Mouse (Mus musculus): ENCODE measurements at regions not wholly inside any gene's neighbourhood (a gene's known extent, or its start where the extent isn't known, plus 50 kb on each side); places are given as distances from the start of the nearest gene placed in this dataset.
A peak's percentile ranks its signal among the peaks of the same experiment; 100 is the strongest.

DNA sequence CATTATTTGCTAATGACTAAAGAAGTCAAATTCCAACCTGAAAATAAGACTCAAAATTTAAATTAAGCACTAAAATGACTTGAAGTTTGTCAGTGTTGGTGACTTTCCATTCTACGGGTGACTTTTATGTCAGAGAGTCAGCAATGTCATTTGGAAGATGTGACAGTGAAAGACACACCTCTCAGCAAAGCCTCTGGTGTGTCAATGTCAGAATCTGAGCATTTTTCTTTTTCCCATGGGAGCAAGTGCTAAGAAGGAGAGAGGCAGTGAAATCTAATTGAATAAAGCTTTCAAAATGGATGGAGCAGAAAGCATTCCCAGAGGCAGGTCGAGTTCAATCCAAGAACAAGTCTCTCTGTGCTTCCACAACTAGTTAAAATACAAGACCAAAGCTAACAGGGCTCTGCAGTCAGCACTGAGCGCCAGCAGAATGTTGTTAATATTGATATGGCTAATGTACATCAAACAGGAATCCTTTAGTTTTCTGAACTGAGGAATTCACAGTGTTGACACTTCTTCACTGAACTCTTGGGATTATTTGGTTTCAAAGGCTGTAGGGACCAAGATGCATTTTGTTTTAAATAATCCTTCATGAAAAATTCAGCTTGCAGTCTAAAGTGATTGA, 170.4 kb upstream of the Megf9 start:
- no peaks in the 10 kb centered on the region for H3K36me3 ChIP-seq
- H3K27ac ChIP-seq (replicated peaks): no peak overlapping the region
- H3K4me3 ChIP-seq: no peak overlapping the region
- H3K4me1 ChIP-seq: no peaks in the 10 kb centered on the region
- no peaks in the 10 kb centered on the region for H3K27me3 ChIP-seq
- no peak overlapping the region for H3K9ac ChIP-seq (replicated peaks)
- no peak overlapping the region for H3K4me2 ChIP-seq (replicated peaks)
- no peaks in the 10 kb centered on the region for H3K9me3 ChIP-seq
- WGBS: 69% methylated on average over 3 of the region's 3 CpGs
- no peak for ATAC-seq (ENCODE audit: low FRiP score, low read depth)

DNA sequence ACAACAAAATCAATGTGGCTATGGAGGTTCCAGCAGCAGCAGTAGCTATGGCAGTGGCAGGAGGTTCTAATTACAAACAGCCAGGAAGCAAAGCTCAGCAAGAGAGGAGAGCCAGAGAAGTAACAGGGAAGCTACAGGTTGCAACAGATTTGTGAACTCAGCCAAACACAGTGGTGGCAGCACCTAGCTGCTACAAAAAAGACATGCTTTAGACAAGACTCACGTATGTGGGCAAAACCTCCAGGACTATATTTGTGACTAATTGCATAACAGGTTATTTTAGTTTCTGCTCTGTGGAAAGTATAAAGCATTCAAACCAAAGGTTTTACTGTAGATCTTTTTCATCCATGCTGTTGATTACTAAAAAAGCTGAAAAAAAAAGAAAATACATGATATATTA, 166.1 kb upstream of the Megf9 start:
- Histone ChIP-seq H3K27me3 (no peaks in the 10 kb centered on the region), H3K9me3 (no peaks in the 10 kb centered on the region), H3K4me3 (no peak overlapping the region), H3K4me2 (replicated peaks) (no peak overlapping the region), H3K36me3 (no peaks in the 10 kb centered on the region), H3K9ac (replicated peaks) (no peak overlapping the region), H3K27ac (replicated peaks) (no peak overlapping the region), H3K4me1 (no peaks in the 10 kb centered on the region)
- no peak for ATAC-seq (ENCODE audit: low FRiP score, low read depth)
- 94% methylated on average over 1 of the region's 1 CpGs for WGBS

DNA sequence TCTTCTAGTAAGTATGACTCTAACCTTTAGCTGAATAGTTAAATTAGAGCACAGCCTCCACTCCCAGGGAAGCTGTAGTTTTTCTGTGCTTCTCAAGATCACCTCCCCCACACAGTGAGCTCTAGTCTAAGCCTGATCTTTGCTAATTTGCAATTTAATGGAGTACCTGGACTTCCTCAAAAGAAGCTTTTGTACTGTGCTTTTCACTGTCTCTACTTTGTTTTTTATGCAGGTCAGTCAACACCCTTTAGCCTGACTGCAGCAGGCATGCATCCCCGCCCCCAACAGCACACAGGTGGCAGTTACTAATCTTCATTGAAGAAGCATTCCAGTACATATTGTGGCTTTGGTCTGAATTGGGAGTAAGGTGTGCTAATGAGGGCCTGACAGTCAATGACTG, 129.4 kb upstream of the Megf9 start:
- Histone ChIP-seq H3K36me3 (no peaks in the 10 kb centered on the region), H3K4me1 (no peaks in the 10 kb centered on the region), H3K9ac (replicated peaks) (no peak overlapping the region), H3K4me3 (no peak overlapping the region), H3K27ac (replicated peaks) (no peak overlapping the region), H3K9me3 (no peaks in the 10 kb centered on the region), H3K27me3 (no peaks in the 10 kb centered on the region), H3K4me2 (replicated peaks) (no peak overlapping the region)
- 86% methylated on average over 1 of the region's 1 CpGs for WGBS
- no peak for ATAC-seq (ENCODE audit: low FRiP score, low read depth)

DNA sequence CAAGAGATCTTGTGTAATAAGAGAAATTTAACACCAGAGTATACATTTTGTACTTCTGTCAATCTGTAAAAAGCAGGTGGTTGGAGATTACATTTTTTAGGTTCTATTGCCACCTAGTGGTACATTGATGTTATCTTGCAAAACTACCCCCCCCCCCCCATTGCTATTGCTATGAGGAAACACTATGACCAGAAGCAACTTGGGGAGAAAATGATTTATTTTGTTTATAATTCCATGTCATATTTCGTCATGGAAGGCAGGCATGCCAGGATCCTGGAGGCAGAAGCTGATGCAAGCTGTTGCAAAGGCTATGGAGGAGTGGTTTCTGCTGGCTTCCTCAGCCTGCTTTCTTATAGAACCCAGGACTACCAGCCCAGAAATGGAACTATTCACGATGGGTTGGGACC, 86.6 kb upstream of the Megf9 start:
- WGBS: 62% methylated on average over 2 of the region's 2 CpGs
- H3K9ac ChIP-seq (replicated peaks): no peak overlapping the region
- no peaks in the 10 kb centered on the region for H3K4me1 ChIP-seq
- H3K9me3 ChIP-seq: no peaks in the 10 kb centered on the region
- H3K4me2 ChIP-seq (replicated peaks): no peak overlapping the region
- H3K4me3 ChIP-seq: no peak overlapping the region
- no peaks in the 10 kb centered on the region for H3K27me3 ChIP-seq
- H3K36me3 ChIP-seq: no peaks in the 10 kb centered on the region
- no peak overlapping the region for H3K27ac ChIP-seq (replicated peaks)
- ATAC-seq (ENCODE audit: low FRiP score, low read depth): no peak

DNA sequence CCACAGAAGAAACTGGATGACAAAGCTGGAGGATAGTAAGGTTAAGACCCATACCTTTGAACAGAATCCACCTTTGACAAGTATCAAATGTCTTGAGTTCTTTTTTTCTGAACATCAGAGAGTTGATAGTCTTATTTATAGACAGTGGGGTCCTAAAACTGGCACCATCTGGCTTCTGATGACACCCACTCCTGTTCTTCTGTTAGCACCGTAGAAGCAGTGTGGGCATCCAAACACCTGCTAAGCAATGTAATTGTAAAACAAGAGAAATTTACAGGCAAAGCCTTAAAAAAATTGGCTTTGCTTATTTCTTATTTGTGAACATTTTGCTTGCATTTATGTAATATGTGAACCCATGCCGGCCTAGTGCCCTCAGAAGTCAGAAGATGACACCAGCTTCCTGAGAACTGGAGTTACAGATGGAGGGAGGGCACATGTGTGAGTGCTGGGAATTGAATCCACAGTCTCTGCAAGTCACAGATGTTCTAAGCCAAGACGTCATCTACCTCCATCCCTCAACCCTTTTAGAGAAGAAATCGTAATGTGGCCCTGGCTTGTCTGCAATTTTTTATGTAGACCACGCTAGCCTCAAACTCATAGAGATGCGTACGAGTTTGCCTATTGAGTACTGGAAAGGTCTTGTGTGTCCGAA, 85.0 kb upstream of the Megf9 start:
- H3K4me2 ChIP-seq (replicated peaks): no peak overlapping the region
- H3K36me3 ChIP-seq: no peaks in the 10 kb centered on the region
- no peak overlapping the region for H3K9ac ChIP-seq (replicated peaks)
- 94% methylated on average over 8 of the region's 8 CpGs for WGBS
- no peaks in the 10 kb centered on the region for H3K27me3 ChIP-seq
- ATAC-seq (ENCODE audit: low FRiP score, low read depth): no peak
- H3K9me3 ChIP-seq: no peaks in the 10 kb centered on the region
- no peaks in the 10 kb centered on the region for H3K4me1 ChIP-seq
- no peak overlapping the region for H3K4me3 ChIP-seq
- no peak overlapping the region for H3K27ac ChIP-seq (replicated peaks)

GRCm38 (mm10) chr4:70615794-70616193, 81.0 kb upstream of the Megf9 start:
- Histone ChIP-seq H3K27me3 (no peaks in the 10 kb centered on the region), H3K9ac (replicated peaks) (no peak overlapping the region), H3K27ac (replicated peaks) (no peak overlapping the region), H3K4me2 (replicated peaks) (no peak overlapping the region), H3K4me1 (no peaks in the 10 kb centered on the region), H3K9me3 (no peaks in the 10 kb centered on the region), H3K36me3 (no peaks in the 10 kb centered on the region), H3K4me3 (no peak overlapping the region)
- WGBS: 63% methylated on average over 4 of the region's 4 CpGs
- no peak for ATAC-seq (ENCODE audit: low FRiP score, low read depth)

GRCm38 (mm10) chr4:70614411-70614810, 79.6 kb upstream of the Megf9 start:
- H3K36me3 ChIP-seq: no peaks in the 10 kb centered on the region
- H3K9ac ChIP-seq (replicated peaks): no peak overlapping the region
- no peak overlapping the region for H3K4me3 ChIP-seq
- no peak overlapping the region for H3K27ac ChIP-seq (replicated peaks)
- H3K27me3 ChIP-seq: no peaks in the 10 kb centered on the region
- H3K4me1 ChIP-seq: no peaks in the 10 kb centered on the region
- ATAC-seq (ENCODE audit: low FRiP score, low read depth): no peak
- no peaks in the 10 kb centered on the region for H3K9me3 ChIP-seq
- no peak overlapping the region for H3K4me2 ChIP-seq (replicated peaks)
- 26% methylated on average over 5 of the region's 5 CpGs for WGBS

DNA sequence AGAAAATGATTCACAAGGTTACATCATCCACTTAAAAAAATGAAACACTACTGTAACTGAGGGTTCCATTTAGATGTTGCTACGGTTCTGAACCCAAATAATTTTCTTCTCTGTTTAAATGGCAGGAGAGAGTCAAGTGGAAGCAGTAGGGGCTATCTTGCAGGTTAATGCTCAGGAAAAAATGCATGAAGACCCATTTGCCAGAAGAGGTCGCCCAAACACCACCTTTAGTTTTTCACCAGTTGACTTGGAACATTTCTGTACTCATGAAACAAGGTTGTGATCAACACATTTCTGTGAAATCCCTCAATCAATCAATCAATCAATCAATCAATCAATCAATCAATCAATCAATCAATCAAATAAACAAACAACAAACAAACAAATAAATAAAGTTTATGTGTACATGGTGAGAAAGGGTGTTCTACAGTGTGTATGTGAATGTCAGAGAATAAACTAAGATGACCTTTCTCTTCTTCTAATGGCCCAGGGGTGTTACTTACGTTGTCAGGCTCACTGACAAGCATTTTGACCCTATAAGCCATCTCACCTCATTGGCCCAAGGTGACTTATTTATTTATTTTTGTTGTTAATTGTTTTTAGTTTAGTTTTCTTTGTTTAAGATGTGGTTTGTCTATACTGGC, 68.5 kb upstream of the Megf9 start:
- Histone ChIP-seq H3K27me3 (no peaks in the 10 kb centered on the region), H3K4me1 (no peaks in the 10 kb centered on the region), H3K4me3 (no peak overlapping the region), H3K27ac (replicated peaks) (no peak overlapping the region), H3K36me3 (no peaks in the 10 kb centered on the region), H3K4me2 (replicated peaks) (no peak overlapping the region), H3K9me3 (no peaks in the 10 kb centered on the region), H3K9ac (replicated peaks) (no peak overlapping the region)
- peak; percentile 42; the same call in 1 of the 2 replicates for ATAC-seq (ENCODE audit: low FRiP score, low read depth)
- 24% methylated on average over 3 of the region's 3 CpGs for WGBS

DNA sequence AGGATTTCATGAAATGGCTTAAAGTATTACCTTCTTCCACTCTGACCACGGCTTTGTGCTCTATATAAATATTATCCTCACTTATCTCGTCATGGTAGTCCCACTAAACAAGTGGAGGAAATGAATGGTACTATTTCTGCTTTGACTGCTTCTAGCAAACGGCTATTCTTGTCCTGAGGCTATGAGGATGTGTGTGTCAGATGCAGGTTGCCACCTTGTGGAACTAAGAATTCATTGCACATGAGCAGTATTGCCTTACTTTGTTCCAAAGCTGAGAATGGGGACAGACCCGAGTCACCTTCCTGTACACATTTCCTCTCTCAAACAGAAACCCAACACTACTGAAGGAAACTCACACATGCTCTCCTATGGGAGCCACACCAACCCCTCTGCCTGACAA, 66.5 kb upstream of the Megf9 start:
- Histone ChIP-seq H3K27ac (replicated peaks) (no peak overlapping the region), H3K4me3 (no peak overlapping the region), H3K4me1 (no peaks in the 10 kb centered on the region), H3K36me3 (no peaks in the 10 kb centered on the region), H3K9ac (replicated peaks) (no peak overlapping the region), H3K27me3 (no peaks in the 10 kb centered on the region), H3K4me2 (replicated peaks) (no peak overlapping the region), H3K9me3 (no peaks in the 10 kb centered on the region)
- peak; percentile 72 for ATAC-seq (ENCODE audit: low FRiP score, low read depth)
- 18% methylated on average over 4 of the region's 4 CpGs for WGBS
